Mouse (Mus musculus) liver, embryonic 14.5 days (tissue): ENCODE results near the gene Gm10282.

ENCODE experiments used
- CTCF ChIP-seq: IDR thresholded peaks from 2 replicates; pipeline ENCODE4 v1.5.1; 2016; ENCODE audit warnings: antibody characterized with exemption, low read depth, control low read depth
- EP300 ChIP-seq: IDR thresholded peaks from 2 replicates; pipeline ENCODE4 v1.6.1; 2016; ENCODE audit warnings: antibody characterized with exemption, low read depth

DNA sequence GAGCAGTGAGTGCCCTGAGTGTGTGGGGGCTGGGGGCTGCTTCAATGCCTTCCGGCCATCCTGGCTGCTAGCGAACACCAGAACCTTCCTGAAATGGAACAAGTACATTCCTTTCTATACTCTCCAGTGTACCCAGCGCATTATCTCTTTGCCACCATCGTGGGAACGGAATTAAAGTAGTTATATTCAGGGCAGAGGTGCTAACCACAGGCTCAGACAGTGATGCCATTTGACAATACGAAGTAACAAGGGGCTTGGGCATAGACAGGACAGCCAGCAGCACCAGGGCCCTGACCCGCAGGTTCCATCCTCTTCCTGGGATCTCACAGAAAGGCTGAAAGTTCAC, 48.6 kb upstream of the Gm10282 start:
- TF ChIP-seq CTCF (no peak), EP300 (no peak)
